Mouse (Mus musculus) liver, embryonic 16.5 days (tissue): ENCODE measurements at regions not wholly inside any gene's neighbourhood (a gene's known extent, or its start where the extent isn't known, plus 50 kb on each side); places are given as distances from the start of the nearest gene placed in this dataset.

ENCODE experiments used
- ATAC-seq: fragments of 200-750 bp; cut with Nextera tagmentation; 2 replicates; pipeline ENCODE4 v1.8.0; 2017; ENCODE audit warnings: low read depth, mild to moderate bottlenecking, moderate number of reproducible peaks, moderate library complexity
- H3K27ac ChIP-seq: fragments of 300-500 bp; sonication (generic); 2 replicates; pipeline ENCODE4 v1.5.1; 2014; ENCODE audit warnings: mild to moderate bottlenecking, low read length
- H3K27me3 ChIP-seq: fragments of 300-500 bp; sonication (generic); 2 replicates; pipeline ENCODE4 v1.6.1; 2014; ENCODE audit warnings: low read depth, low read length, mixed read lengths; ENCODE audit not compliant: control insufficient read depth, insufficient read depth
- H3K36me3 ChIP-seq: fragments of 300-500 bp; sonication (generic); 2 replicates; pipeline ENCODE4 v1.6.1; 2014; ENCODE audit warnings: mild to moderate bottlenecking; ENCODE audit not compliant: control insufficient read depth, insufficient read depth
- H3K4me1 ChIP-seq: fragments of 300-500 bp; sonication (generic); 2 replicates; pipeline ENCODE4 v1.6.1; 2014; ENCODE audit warnings: low read depth, low read length, mixed read lengths; ENCODE audit not compliant: control insufficient read depth
- H3K4me2 ChIP-seq: fragments of 300-500 bp; sonication (generic); 2 replicates; pipeline ENCODE4 v1.6.1; 2014; ENCODE audit warnings: low read depth, low read length, mixed read lengths
- H3K4me3 ChIP-seq: fragments of 300-500 bp; sonication (generic); 2 replicates; pipeline ENCODE4 v1.5.1; 2014; ENCODE audit warnings: low read depth, mild to moderate bottlenecking, low read length
- H3K9ac ChIP-seq: fragments of 300-500 bp; sonication (generic); 2 replicates; pipeline ENCODE4 v1.6.1; 2014; ENCODE audit warnings: low read depth, low read length
- H3K9me3 ChIP-seq: fragments of 300-500 bp; sonication (generic); replicated peaks from 2 replicates; pipeline ENCODE4 v1.6.1; 2016; ENCODE audit warnings: low read length; ENCODE audit not compliant: control insufficient read depth
- WGBS: fragments of 180-500 bp; shearing (Covaris S2); extraction: QIAGEN DNeasy Blood & Tissue Kit; methylation state at CpG from one replicate; pipeline ENCODE4 v1.1.7; 2014; ENCODE audit not compliant: insufficient replicate concordance; 5-methylcytosine and 5-hydroxymethylcytosine counted together

- no peak for ATAC-seq
- Histone ChIP-seq H3K27ac (no peak overlapping the region), H3K4me3 (no peak overlapping the region), H3K4me1 (no peaks in the 10 kb centered on the region), H3K9me3 (no peaks in the 10 kb centered on the region), H3K9ac (no peak overlapping the region), H3K36me3 (no peaks in the 10 kb centered on the region), H3K27me3 (no peaks in the 10 kb centered on the region), H3K4me2 (no peak overlapping the region)
- 39% methylated on average over 5 of the region's 5 CpGs for WGBS
Observed at GRCm38 (mm10) chr16:29775879-29776278, 196.7 kb downstream of the Opa1 start.

DNA sequence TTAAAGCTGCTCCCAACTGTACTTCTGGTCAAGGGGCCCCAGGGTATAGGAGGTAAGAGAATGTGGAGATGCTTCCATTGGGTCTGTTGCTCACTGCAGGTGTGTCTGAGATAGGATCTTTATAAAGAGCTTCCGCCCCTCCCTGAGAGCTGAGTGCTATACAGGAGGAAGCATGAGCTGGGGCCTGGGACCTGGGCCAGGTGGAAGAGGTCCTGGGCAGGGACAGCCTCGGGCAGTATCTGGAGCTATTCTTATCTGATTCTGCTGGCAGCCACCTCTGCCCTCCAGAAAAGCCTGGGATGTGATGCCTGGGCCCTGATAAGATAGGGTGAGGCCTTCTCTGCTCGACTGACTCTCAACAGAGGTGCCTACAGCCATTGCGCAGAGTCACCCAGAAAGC lies 203.3 kb downstream of the Opa1 start:
- Histone ChIP-seq H3K27ac (no peak overlapping the region), H3K4me3 (no peak overlapping the region), H3K27me3 (no peaks in the 10 kb centered on the region), H3K4me1 (no peaks in the 10 kb centered on the region), H3K4me2 (no peak overlapping the region), H3K9me3 (no peaks in the 10 kb centered on the region), H3K36me3 (no peaks in the 10 kb centered on the region), H3K9ac (no peak overlapping the region)
- 33% methylated on average over 4 of the region's 4 CpGs for WGBS
- no peak for ATAC-seq

GRCm38 (mm10) chr16:29785114-29785513 lies 206.0 kb downstream of the Opa1 start:
- H3K9ac ChIP-seq: no peak overlapping the region
- H3K9me3 ChIP-seq: no peaks in the 10 kb centered on the region
- H3K27me3 ChIP-seq: no peaks in the 10 kb centered on the region
- 81% methylated on average over 3 of the region's 3 CpGs for WGBS
- H3K4me2 ChIP-seq: no peak overlapping the region
- H3K27ac ChIP-seq: no peak overlapping the region
- peaks cover 9% of the 10 kb centered on the region for H3K4me1 ChIP-seq
- no peak for ATAC-seq
- H3K36me3 ChIP-seq: no peaks in the 10 kb centered on the region
- no peak overlapping the region for H3K4me3 ChIP-seq

- 70% methylated on average over 8 of the region's 8 CpGs for WGBS
- no peaks in the 10 kb centered on the region for H3K9me3 ChIP-seq
Observed at GRCm38 (mm10) chr16:29786540-29786939, 207.4 kb downstream of the Opa1 start.

GRCm38 (mm10) chr16:29787633-29788511 lies 208.7 kb downstream of the Opa1 start:
- Histone ChIP-seq H3K9ac (peak overlapping the region; percentile 25; the same call in 1 of the 2 replicates), H3K9me3 (no peaks in the 10 kb centered on the region), H3K36me3 (no peaks in the 10 kb centered on the region), H3K4me1 (peaks cover 9% of the 10 kb centered on the region), H3K27ac (peak overlapping the region; percentile 87), H3K27me3 (no peaks in the 10 kb centered on the region), H3K4me2 (peak overlapping the region; percentile 40), H3K4me3 (no peak overlapping the region)
- WGBS: 39% methylated on average over 5 of the region's 5 CpGs
- ATAC-seq: peak; percentile 92

More at GRCm38 (mm10) chr16:29786540-29786939, 207.4 kb downstream of the Opa1 start:
- Histone ChIP-seq H3K36me3 (no peaks in the 10 kb centered on the region), H3K4me3 (no peak overlapping the region), H3K27ac (no peak overlapping the region), H3K4me1 (peaks cover 9% of the 10 kb centered on the region), H3K4me2 (no peak overlapping the region), H3K27me3 (no peaks in the 10 kb centered on the region), H3K9ac (no peak overlapping the region)
- no peak for ATAC-seq

- H3K36me3 ChIP-seq: no peaks in the 10 kb centered on the region
- no peak for ATAC-seq
- no peak overlapping the region for H3K9ac ChIP-seq
- H3K4me2 ChIP-seq: no peak overlapping the region
- peaks cover 9% of the 10 kb centered on the region for H3K4me1 ChIP-seq
- 75% methylated on average over 3 of the region's 3 CpGs for WGBS
- no peaks in the 10 kb centered on the region for H3K9me3 ChIP-seq
- no peaks in the 10 kb centered on the region for H3K27me3 ChIP-seq
- H3K4me3 ChIP-seq: no peak overlapping the region
- H3K27ac ChIP-seq: no peak overlapping the region
Observed at GRCm38 (mm10) chr16:29790064-29790463, 210.9 kb downstream of the Opa1 start.

GRCm38 (mm10) chr16:29799250-29799649 lies 220.1 kb downstream of the Opa1 start:
- H3K9ac ChIP-seq: no peak overlapping the region
- no peaks in the 10 kb centered on the region for H3K4me1 ChIP-seq
- ATAC-seq: no peak
- no peaks in the 10 kb centered on the region for H3K9me3 ChIP-seq
- WGBS: 31% methylated on average over 3 of the region's 3 CpGs
- no peak overlapping the region for H3K4me2 ChIP-seq
- no peak overlapping the region for H3K27ac ChIP-seq
- no peaks in the 10 kb centered on the region; the same call in none of the 2 replicates for H3K27me3 ChIP-seq
- H3K4me3 ChIP-seq: no peak overlapping the region
- H3K36me3 ChIP-seq: no peaks in the 10 kb centered on the region

DNA sequence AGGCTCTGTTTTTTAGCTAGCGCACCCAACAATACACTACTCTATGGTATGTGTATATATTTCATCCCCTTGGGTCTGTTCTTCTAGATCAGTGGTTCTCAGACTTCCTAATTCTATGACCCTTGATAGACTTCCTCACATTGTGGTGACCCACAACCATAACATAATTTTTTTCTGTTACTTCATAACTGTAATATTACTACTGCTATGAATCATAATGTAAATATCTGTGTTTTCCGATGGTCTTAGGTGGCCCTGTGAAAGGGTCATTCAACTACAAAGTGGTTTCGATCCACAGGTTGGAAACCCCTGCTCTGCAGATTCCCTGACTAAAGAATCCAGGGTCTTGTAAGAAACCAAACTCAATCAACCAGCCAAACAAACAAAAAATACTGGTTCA lies 220.8 kb downstream of the Opa1 start:
- Histone ChIP-seq H3K27ac (no peak overlapping the region), H3K4me2 (no peak overlapping the region), H3K36me3 (no peaks in the 10 kb centered on the region), H3K9ac (no peak overlapping the region), H3K4me1 (no peaks in the 10 kb centered on the region), H3K27me3 (no peaks in the 10 kb centered on the region; the same call in none of the 2 replicates), H3K4me3 (no peak overlapping the region), H3K9me3 (no peaks in the 10 kb centered on the region)
- ATAC-seq: no peak
- 51% methylated on average over 3 of the region's 3 CpGs for WGBS

- 25% methylated on average over 2 of the region's 2 CpGs for WGBS
- Histone ChIP-seq H3K4me1 (no peaks in the 10 kb centered on the region), H3K9me3 (no peaks in the 10 kb centered on the region), H3K4me2 (no peak overlapping the region), H3K9ac (no peak overlapping the region), H3K4me3 (no peak overlapping the region), H3K27me3 (no peaks in the 10 kb centered on the region; the same call in none of the 2 replicates), H3K27ac (no peak overlapping the region), H3K36me3 (no peaks in the 10 kb centered on the region)
- ATAC-seq: no peak
Observed at GRCm38 (mm10) chr16:29800457-29800856, 221.3 kb downstream of the Opa1 start.
